Mouse (Mus musculus) testis, adult 2 months (tissue): ENCODE measurements around the gene St7. TPM values are rescaled to one million over a fixed set of nuclear protein-coding genes. Genes with fewer than 3 reads are reported as not detected.

Experiments used
- H3K27ac ChIP-seq: fragments of 200-500 bp; 2 replicates; pipeline ENCODE4 v1.5.1; 2012; ENCODE audit warnings: low read depth, low read length; ENCODE audit not compliant: control insufficient read depth, insufficient read depth
- H3K27me3 ChIP-seq: fragments of 200-500 bp; 2 replicates; pipeline ENCODE4 v1.6.1; 2012; ENCODE audit warnings: mild to moderate bottlenecking, low read length, moderate library complexity; ENCODE audit not compliant: control insufficient read depth, insufficient read depth
- H3K36me3 ChIP-seq: fragments of 200-500 bp; 2 replicates; pipeline ENCODE4 v1.6.1; 2012; ENCODE audit warnings: mild to moderate bottlenecking, low read length; ENCODE audit not compliant: control insufficient read depth, insufficient read depth
- H3K4me1 ChIP-seq: fragments of 200-500 bp; 2 replicates; pipeline ENCODE4 v1.6.1; 2012; ENCODE audit warnings: low read length; ENCODE audit not compliant: control insufficient read depth, insufficient read depth
- H3K4me3 ChIP-seq: fragments of 200-500 bp; 2 replicates; pipeline ENCODE4 v1.5.1; 2012; ENCODE audit warnings: low read depth, mild to moderate bottlenecking, low read length, moderate library complexity, mixed read lengths; ENCODE audit not compliant: control insufficient read depth
- CTCF ChIP-seq: fragments of 200-500 bp; IDR thresholded peaks from 2 replicates; pipeline ENCODE4 v1.5.1; 2012; ENCODE audit warnings: low read depth, mild to moderate bottlenecking, inconsistent platforms, low read length, moderate library complexity; ENCODE audit not compliant: control insufficient read depth, insufficient read depth, insufficient replicate concordance
- POLR2A ChIP-seq: fragments of 200-500 bp; IDR thresholded peaks from 2 replicates; pipeline ENCODE4 v1.6.1; 2012; ENCODE audit warnings: low read depth, mild to moderate bottlenecking, inconsistent platforms, low read length, moderate library complexity; ENCODE audit not compliant: control insufficient read depth
- polyA plus RNA-seq: library from polyadenylated mRNA; depleted of rRNA; stranded (reverse); fragments of >200 nt; gene quantifications from 2 replicates; pipeline ENCODE4 v1.2.3, GENCODE M21; 2012

The St7 gene
- polyA plus RNA-seq, 1 experiment, result 16.1 TPM

DNA sequence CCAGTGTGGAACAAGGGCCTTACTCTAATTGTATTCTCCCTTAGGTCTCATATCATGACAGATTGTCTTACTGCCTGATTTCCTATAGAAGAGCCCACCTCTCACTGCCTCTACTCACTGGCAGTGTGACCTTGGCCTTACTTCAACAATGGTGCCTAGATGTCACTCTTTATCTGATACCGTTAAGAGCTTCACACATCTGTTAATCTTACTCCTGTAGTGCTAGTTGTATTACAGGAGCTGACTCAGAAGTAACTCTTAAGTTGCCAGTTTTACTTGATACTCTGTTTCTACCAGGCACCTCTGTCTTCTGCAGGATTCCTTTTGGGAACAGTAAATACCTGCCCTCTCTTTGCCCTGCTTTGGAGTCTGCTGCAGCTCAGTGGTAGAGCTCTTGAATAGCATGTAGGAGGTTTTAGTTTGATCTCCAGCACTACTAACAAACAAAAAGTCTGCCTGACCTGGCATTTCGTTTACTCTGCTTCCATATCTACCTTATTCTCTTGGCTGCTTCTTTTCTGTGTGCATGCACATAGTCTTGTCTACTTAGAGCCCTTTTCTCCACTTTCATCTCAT, 121.4 kb downstream of the St7 start:
- Histone ChIP-seq H3K4me3 (no peak overlapping the region), H3K27me3 (no peaks in the 10 kb centered on the region), H3K27ac (no peak overlapping the region), H3K4me1 (no peaks in the 10 kb centered on the region), H3K36me3 (no peaks in the 10 kb centered on the region)
- no peak for TF ChIP-seq POLR2A

- Histone ChIP-seq H3K27ac (no peak overlapping the region), H3K4me3 (no peak overlapping the region), H3K36me3 (no peaks in the 10 kb centered on the region; the same call in 1 of the 2 replicates), H3K27me3 (no peaks in the 10 kb centered on the region), H3K4me1 (no peaks in the 10 kb centered on the region)
- TF ChIP-seq CTCF (no peak), POLR2A (no peak)
Measured at GRCm38 (mm10) chr6:17816865-17817435, 124.2 kb downstream of the St7 start.

GRCm38 (mm10) chr6:17823614-17824013, 130.9 kb downstream of the St7 start:
- TF ChIP-seq POLR2A, result no peak
- no peak for TF ChIP-seq CTCF
- no peak overlapping the region for H3K27ac ChIP-seq
- H3K36me3 ChIP-seq, result no peaks in the 10 kb centered on the region; the same call in 1 of the 2 replicates
- no peaks in the 10 kb centered on the region for H3K4me1 ChIP-seq
- H3K27me3 ChIP-seq, result no peaks in the 10 kb centered on the region
- no peak overlapping the region for H3K4me3 ChIP-seq

DNA sequence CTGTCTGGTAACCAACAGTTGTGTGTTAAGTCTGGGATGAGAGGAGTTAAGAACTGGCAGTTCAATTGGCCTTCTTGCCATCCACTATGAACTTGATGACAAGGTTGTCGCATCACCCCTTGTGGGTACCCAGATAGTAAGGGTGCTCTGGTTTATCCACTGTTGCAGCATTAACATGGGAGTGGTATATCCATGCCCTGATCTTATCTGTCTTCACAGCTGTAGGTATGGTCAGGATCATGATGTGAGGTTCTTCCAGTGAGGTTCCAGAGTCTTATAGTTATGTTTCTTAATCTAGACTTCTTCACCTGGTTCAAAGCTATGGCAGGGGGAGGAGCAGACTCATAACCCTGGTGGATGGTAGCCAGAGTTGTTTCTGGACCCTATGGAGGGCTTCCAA, 132.0 kb downstream of the St7 start:
- no peaks in the 10 kb centered on the region for H3K4me1 ChIP-seq
- TF ChIP-seq POLR2A, result no peak
- TF ChIP-seq CTCF, result no peak
- no peaks in the 10 kb centered on the region for H3K27me3 ChIP-seq
- H3K4me3 ChIP-seq, result no peak overlapping the region
- H3K27ac ChIP-seq, result no peak overlapping the region
- no peaks in the 10 kb centered on the region; the same call in 1 of the 2 replicates for H3K36me3 ChIP-seq

GRCm38 (mm10) chr6:17828382-17828781, 135.6 kb downstream of the St7 start:
- H3K27me3 ChIP-seq, result no peaks in the 10 kb centered on the region
- H3K27ac ChIP-seq, result no peak overlapping the region
- TF ChIP-seq POLR2A, result no peak
- TF ChIP-seq CTCF, result no peak
- no peaks in the 10 kb centered on the region for H3K36me3 ChIP-seq
- no peak overlapping the region for H3K4me3 ChIP-seq
- H3K4me1 ChIP-seq, result no peaks in the 10 kb centered on the region

DNA sequence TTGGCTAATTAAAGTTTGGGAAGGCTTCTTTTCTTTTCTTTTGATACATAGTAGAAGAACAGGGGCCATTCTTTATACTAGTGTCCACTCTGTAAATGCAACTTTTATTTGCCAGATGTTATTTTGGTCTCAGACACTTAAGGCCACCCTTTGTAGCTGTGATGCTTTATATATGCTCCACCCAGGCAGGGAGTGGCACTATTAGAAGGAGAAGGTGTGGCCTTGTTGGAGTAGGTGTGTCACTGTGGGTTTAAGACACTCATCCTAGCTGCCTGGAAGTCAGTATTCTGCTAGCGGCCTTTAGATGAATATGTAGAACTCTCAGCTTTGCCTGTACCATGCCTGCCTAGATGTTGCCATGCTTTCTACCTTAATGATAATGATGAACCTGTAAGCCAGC, 137.2 kb downstream of the St7 start:
- no peaks in the 10 kb centered on the region for H3K4me1 ChIP-seq
- no peaks in the 10 kb centered on the region for H3K27me3 ChIP-seq
- no peak overlapping the region for H3K27ac ChIP-seq
- H3K36me3 ChIP-seq, result no peaks in the 10 kb centered on the region; the same call in 1 of the 2 replicates
- no peak overlapping the region for H3K4me3 ChIP-seq
- no peak for TF ChIP-seq POLR2A
- no peak for TF ChIP-seq CTCF

GRCm38 (mm10) chr6:17834493-17834892, 141.8 kb downstream of the St7 start:
- no peaks in the 10 kb centered on the region; the same call in 1 of the 2 replicates for H3K36me3 ChIP-seq
- H3K4me1 ChIP-seq, result no peaks in the 10 kb centered on the region
- no peaks in the 10 kb centered on the region for H3K27me3 ChIP-seq
- H3K4me3 ChIP-seq, result no peak overlapping the region
- H3K27ac ChIP-seq, result no peak overlapping the region
- no peak for TF ChIP-seq CTCF
- no peak for TF ChIP-seq POLR2A

- no peak overlapping the region for H3K4me3 ChIP-seq
- H3K36me3 ChIP-seq, result no peaks in the 10 kb centered on the region; the same call in 1 of the 2 replicates
- no peaks in the 10 kb centered on the region for H3K27me3 ChIP-seq
- TF ChIP-seq CTCF (no peak), POLR2A (no peak)
- no peak overlapping the region for H3K27ac ChIP-seq
- no peaks in the 10 kb centered on the region for H3K4me1 ChIP-seq
Measured at GRCm38 (mm10) chr6:17835693-17836092, 143.0 kb downstream of the St7 start.
